Mouse (Mus musculus): ENCODE results near the gene Olfr1411. TPM values are rescaled to one million over a fixed set of nuclear protein-coding genes. Genes with fewer than 3 reads are reported as not detected.

Gene Olfr1411
- polyA plus RNA-seq, 1 experiment from 2014 or later: not detected

GRCm38 (mm10) chr1:92634976-92635599 lies 40.9 kb downstream of the Olfr1411 start:
- ATAC-seq (ENCODE audit: low read depth): peak; percentile 74
- H3K4me2 ChIP-seq (ENCODE audit: low read depth, low read length): no peak overlapping the region
- H3K27me3 ChIP-seq (replicated peaks; ENCODE audit: control insufficient read depth, insufficient read depth, low read length): no peaks in the 10 kb centered on the region
- DNase-seq (ENCODE audit: low spot score): peak; percentile 57
- no peak overlapping the region for H3K9ac ChIP-seq (ENCODE audit: low read depth, low read length)
- peaks cover 39% of the 10 kb centered on the region for H3K36me3 ChIP-seq (ENCODE audit: control insufficient read depth, insufficient read depth, low read length)
- H3K9me3 ChIP-seq (ENCODE audit: control insufficient read depth, low read length): no peaks in the 10 kb centered on the region
- no peaks in the 10 kb centered on the region for H3K4me1 ChIP-seq (ENCODE audit: control insufficient read depth, insufficient read depth, low read length)
- WGBS: 50% methylated on average over 4 of the region's 4 CpGs
- H3K4me3 ChIP-seq (ENCODE audit: low read depth, low read length): no peak overlapping the region
- H3K27ac ChIP-seq (replicated peaks; ENCODE audit: low read depth, low read length): peak overlapping the region; percentile 22; the same call in 1 of the 2 replicates

- Histone ChIP-seq H3K36me3 (ENCODE audit: control insufficient read depth, insufficient read depth, low read length) (peaks cover 39% of the 10 kb centered on the region), H3K4me2 (ENCODE audit: low read depth, low read length) (no peak overlapping the region), H3K27ac (replicated peaks; ENCODE audit: low read depth, low read length) (no peak overlapping the region), H3K4me1 (ENCODE audit: control insufficient read depth, insufficient read depth, low read length) (peaks cover 7% of the 10 kb centered on the region), H3K27me3 (replicated peaks; ENCODE audit: control insufficient read depth, insufficient read depth, low read length) (no peaks in the 10 kb centered on the region), H3K9ac (ENCODE audit: low read depth, low read length) (no peak overlapping the region), H3K4me3 (ENCODE audit: low read depth, low read length) (no peak overlapping the region), H3K9me3 (ENCODE audit: control insufficient read depth, low read length) (no peaks in the 10 kb centered on the region)
- ATAC-seq (ENCODE audit: low read depth) (no peak), DNase-seq (ENCODE audit: low spot score) (no peak)
- WGBS: 86% methylated on average over 8 of the region's 8 CpGs
Observed at GRCm38 (mm10) chr1:92636015-92636414, 41.8 kb downstream of the Olfr1411 start.

- 94% methylated on average over 11 of the region's 11 CpGs for WGBS
- peaks cover 39% of the 10 kb centered on the region for H3K36me3 ChIP-seq (ENCODE audit: control insufficient read depth, insufficient read depth, low read length)
- no peak overlapping the region for H3K9ac ChIP-seq (ENCODE audit: low read depth, low read length)
- H3K4me1 ChIP-seq (ENCODE audit: control insufficient read depth, insufficient read depth, low read length): peaks cover 9% of the 10 kb centered on the region
- no peak overlapping the region for H3K4me2 ChIP-seq (ENCODE audit: low read depth, low read length)
- DNase-seq (ENCODE audit: low spot score): no peak
- H3K27ac ChIP-seq (replicated peaks; ENCODE audit: low read depth, low read length): no peak overlapping the region
- no peak for ATAC-seq (ENCODE audit: low read depth)
- H3K9me3 ChIP-seq (ENCODE audit: control insufficient read depth, low read length): no peaks in the 10 kb centered on the region
- H3K4me3 ChIP-seq (ENCODE audit: low read depth, low read length): no peak overlapping the region
- no peaks in the 10 kb centered on the region for H3K27me3 ChIP-seq (replicated peaks; ENCODE audit: control insufficient read depth, insufficient read depth, low read length)
Observed at GRCm38 (mm10) chr1:92636676-92637075, 42.5 kb downstream of the Olfr1411 start.

DNA sequence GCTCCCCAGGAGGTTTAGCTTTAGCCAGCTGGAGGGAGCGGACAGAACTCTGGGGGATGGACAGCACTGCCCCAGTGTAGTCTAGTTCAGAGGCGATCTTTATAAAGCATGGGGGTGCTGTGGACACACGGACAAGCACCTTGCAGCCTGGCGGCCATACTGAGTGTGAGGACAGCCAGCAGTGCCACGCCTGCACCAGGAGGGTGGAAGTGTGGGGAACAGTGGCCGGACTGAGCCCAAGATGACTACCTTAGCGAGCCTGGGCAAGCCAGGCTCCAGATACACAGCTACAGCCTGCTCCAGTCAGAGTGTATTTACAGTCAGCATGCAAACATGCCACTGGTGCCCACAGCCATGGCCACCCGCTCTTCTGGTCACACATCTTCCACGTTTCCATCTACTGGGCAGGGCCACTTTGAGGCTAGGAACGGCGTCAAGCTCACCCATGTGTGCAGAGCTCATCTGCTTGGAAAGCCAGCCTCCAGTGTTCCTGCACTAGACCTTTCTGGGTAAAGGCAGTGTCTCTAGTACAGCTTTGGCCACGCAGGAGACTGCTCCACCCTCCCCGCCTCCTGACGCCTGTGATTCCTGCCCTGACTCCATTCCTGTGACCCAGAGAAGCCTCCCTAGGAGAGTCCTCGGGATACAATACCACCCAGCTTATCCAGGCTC lies 43.4 kb downstream of the Olfr1411 start:
- Histone ChIP-seq H3K4me3 (ENCODE audit: low read depth, low read length) (no peak overlapping the region), H3K4me1 (ENCODE audit: control insufficient read depth, insufficient read depth, low read length) (peaks cover 13% of the 10 kb centered on the region), H3K27me3 (replicated peaks; ENCODE audit: control insufficient read depth, insufficient read depth, low read length) (no peaks in the 10 kb centered on the region), H3K9me3 (ENCODE audit: control insufficient read depth, low read length) (no peaks in the 10 kb centered on the region), H3K27ac (replicated peaks; ENCODE audit: low read depth, low read length) (no peak overlapping the region), H3K9ac (ENCODE audit: low read depth, low read length) (no peak overlapping the region), H3K36me3 (ENCODE audit: control insufficient read depth, insufficient read depth, low read length) (peaks cover 39% of the 10 kb centered on the region), H3K4me2 (ENCODE audit: low read depth, low read length) (no peak overlapping the region)
- ATAC-seq (ENCODE audit: low read depth): no peak
- 91% methylated on average over 14 of the region's 15 CpGs for WGBS
- no peak for DNase-seq (ENCODE audit: low spot score)

DNA sequence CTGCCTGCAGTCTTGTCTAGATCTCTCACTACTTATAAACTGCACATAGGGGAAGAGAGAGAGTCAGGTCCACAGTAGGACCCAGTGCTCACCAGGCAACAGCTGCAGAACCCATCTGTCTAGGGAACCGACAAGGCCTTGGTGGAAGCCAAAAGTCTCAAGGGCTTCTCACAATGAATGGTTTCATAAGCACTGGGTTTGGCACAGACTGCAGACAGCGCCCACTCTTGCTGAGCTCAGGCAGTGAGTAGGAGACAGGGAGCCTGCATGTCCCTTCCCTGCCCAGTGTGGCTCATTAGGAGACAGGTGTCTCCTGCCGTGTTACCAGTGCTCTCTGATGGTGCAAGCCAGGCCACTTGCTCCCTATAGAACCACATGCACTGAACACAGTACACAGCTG lies 44.0 kb downstream of the Olfr1411 start:
- 94% methylated on average over 3 of the region's 3 CpGs for WGBS
- DNase-seq (ENCODE audit: low spot score) (no peak), ATAC-seq (ENCODE audit: low read depth) (no peak)
- peaks cover 13% of the 10 kb centered on the region for H3K4me1 ChIP-seq (ENCODE audit: control insufficient read depth, insufficient read depth, low read length)
- H3K4me3 ChIP-seq (ENCODE audit: low read depth, low read length): no peak overlapping the region
- H3K9me3 ChIP-seq (ENCODE audit: control insufficient read depth, low read length): no peaks in the 10 kb centered on the region
- peaks cover 39% of the 10 kb centered on the region for H3K36me3 ChIP-seq (ENCODE audit: control insufficient read depth, insufficient read depth, low read length)
- H3K4me2 ChIP-seq (ENCODE audit: low read depth, low read length): no peak overlapping the region
- no peak overlapping the region for H3K9ac ChIP-seq (ENCODE audit: low read depth, low read length)
- H3K27ac ChIP-seq (replicated peaks; ENCODE audit: low read depth, low read length): no peak overlapping the region
- no peaks in the 10 kb centered on the region for H3K27me3 ChIP-seq (replicated peaks; ENCODE audit: control insufficient read depth, insufficient read depth, low read length)

- no peak overlapping the region for H3K27ac ChIP-seq (replicated peaks; ENCODE audit: low read depth, low read length)
- no peak overlapping the region for H3K4me2 ChIP-seq (ENCODE audit: low read depth, low read length)
- H3K27me3 ChIP-seq (replicated peaks; ENCODE audit: control insufficient read depth, insufficient read depth, low read length): no peaks in the 10 kb centered on the region
- no peaks in the 10 kb centered on the region for H3K9me3 ChIP-seq (ENCODE audit: control insufficient read depth, low read length)
- no peak overlapping the region for H3K4me3 ChIP-seq (ENCODE audit: low read depth, low read length)
- no peak for DNase-seq (ENCODE audit: low spot score)
- no peak for ATAC-seq (ENCODE audit: low read depth)
- 94% methylated on average over 4 of the region's 4 CpGs for whole genome bisulfite sequencing
- peaks cover 39% of the 10 kb centered on the region for H3K36me3 ChIP-seq (ENCODE audit: control insufficient read depth, insufficient read depth, low read length)
- no peak overlapping the region for H3K9ac ChIP-seq (ENCODE audit: low read depth, low read length)
- peaks cover 13% of the 10 kb centered on the region for H3K4me1 ChIP-seq (ENCODE audit: control insufficient read depth, insufficient read depth, low read length)
Observed at GRCm38 (mm10) chr1:92638736-92639135, 44.5 kb downstream of the Olfr1411 start.

- Histone ChIP-seq H3K27ac (replicated peaks; ENCODE audit: low read depth, low read length) (no peak overlapping the region), H3K4me3 (ENCODE audit: low read depth, low read length) (peak overlapping the region; percentile 1; the same call in 1 of the 2 replicates), H3K36me3 (ENCODE audit: control insufficient read depth, insufficient read depth, low read length) (peaks cover 39% of the 10 kb centered on the region), H3K9ac (ENCODE audit: low read depth, low read length) (peak overlapping the region; percentile 97), H3K27me3 (replicated peaks; ENCODE audit: control insufficient read depth, insufficient read depth, low read length) (no peaks in the 10 kb centered on the region), H3K4me1 (ENCODE audit: control insufficient read depth, insufficient read depth, low read length) (peaks cover 13% of the 10 kb centered on the region), H3K4me2 (ENCODE audit: low read depth, low read length) (peak overlapping the region; percentile 97), H3K9me3 (ENCODE audit: control insufficient read depth, low read length) (no peaks in the 10 kb centered on the region)
- ATAC-seq (ENCODE audit: low read depth) (no peak), DNase-seq (ENCODE audit: low spot score) (no peak)
- 89% methylated on average over 6 of the region's 6 CpGs for WGBS
Observed at GRCm38 (mm10) chr1:92640393-92640792, 46.2 kb downstream of the Olfr1411 start.

DNA sequence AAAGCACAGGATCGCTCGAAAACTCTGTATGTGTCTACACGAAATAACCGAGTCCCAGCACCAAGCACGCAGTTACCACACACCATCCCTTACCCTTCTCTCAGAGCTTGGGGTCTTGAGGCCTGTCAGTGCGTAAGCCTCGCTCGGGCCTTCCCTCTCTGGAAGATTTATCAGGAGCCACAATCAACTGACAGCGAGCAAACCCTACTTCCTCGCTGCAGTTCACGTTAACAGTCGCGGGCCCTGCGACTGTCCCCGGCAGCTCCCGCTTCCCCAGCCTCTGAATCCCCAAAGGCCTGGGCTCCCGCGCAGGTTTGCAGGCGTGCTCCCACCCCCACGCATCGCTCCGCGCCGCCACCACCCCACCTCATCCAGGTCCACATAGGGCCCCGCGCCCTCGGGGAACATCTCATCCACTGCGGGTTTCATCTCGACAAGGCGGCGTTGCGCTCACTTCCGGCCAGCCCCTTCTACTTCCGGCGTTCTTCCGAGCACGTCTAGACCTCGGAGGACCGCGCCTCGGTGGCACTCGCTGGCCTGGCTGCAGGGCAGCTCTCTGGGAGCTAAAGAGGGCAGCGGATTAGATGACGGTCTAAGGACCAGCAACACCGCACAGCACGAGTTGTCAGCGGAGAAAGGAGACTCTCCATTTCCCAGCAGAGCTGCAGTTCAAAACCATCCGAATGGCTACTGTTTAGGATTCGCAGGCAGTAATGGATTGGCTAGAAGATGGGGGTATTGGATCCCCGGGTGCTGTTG lies 47.5 kb downstream of the Olfr1411 start, which contains the start of gene Cops9:
Gene Cops9 (minus strand): TSS at position 472 of the 759 bp plus-strand sequence.
- 2% methylated on average over 50 of the region's 50 CpGs for WGBS
- Histone ChIP-seq H3K9ac (ENCODE audit: low read depth, low read length) (peak within 1 kb of the TSS; percentile 97), H3K27me3 (replicated peaks; ENCODE audit: control insufficient read depth, insufficient read depth, low read length) (no peaks in the 10 kb centered on the region), H3K4me3 (ENCODE audit: low read depth, low read length) (peak within 1 kb of the TSS; percentile 97), H3K4me2 (ENCODE audit: low read depth, low read length) (peak within 1 kb of the TSS; percentile 97), H3K4me1 (ENCODE audit: control insufficient read depth, insufficient read depth, low read length) (peaks cover 13% of the 10 kb centered on the region), H3K9me3 (ENCODE audit: control insufficient read depth, low read length) (no peaks in the 10 kb centered on the region), H3K36me3 (ENCODE audit: control insufficient read depth, insufficient read depth, low read length) (peaks cover 29% of the 10 kb centered on the region), H3K27ac (replicated peaks; ENCODE audit: low read depth, low read length) (peak within 1 kb of the TSS; percentile 80)
- ATAC-seq (ENCODE audit: low read depth): peak; percentile 95
- DNase-seq (ENCODE audit: low spot score): peak; percentile 94

All from embryonic facial prominence, embryonic 14.5 days (tissue).